Mouse (Mus musculus): ENCODE measurements at regions not wholly inside any gene's neighbourhood (a gene's known extent, or its start where the extent isn't known, plus 50 kb on each side); places are given as distances from the start of the nearest gene placed in this dataset.

GRCm38 (mm10) chr12:68775503-68775902 is 383.5 kb downstream of the Rps29 start:
- WGBS = 56% methylated on average over 2 of the region's 2 CpGs
- H3K4me3 ChIP-seq (ENCODE audit: insufficient read depth, low read depth, low read length) = no peak overlapping the region
- no peak for TF ChIP-seq POLR2A (IDR thresholded peaks at IDR 0.05; ENCODE audit: insufficient read depth, low read depth, low read length)
- TF ChIP-seq CTCF (IDR thresholded peaks at IDR 0.05; ENCODE audit: insufficient read depth, low read depth, low read length) = no peak
- no peak overlapping the region for H3K27ac ChIP-seq (ENCODE audit: insufficient read depth, low read depth, low read length)
- no peaks in the 10 kb centered on the region for H3K4me1 ChIP-seq (ENCODE audit: control insufficient read depth, insufficient read depth, low read length)

- no peak overlapping the region for H3K4me3 ChIP-seq (ENCODE audit: insufficient read depth, low read depth, low read length)
- H3K27ac ChIP-seq (ENCODE audit: insufficient read depth, low read depth, low read length) = no peak overlapping the region
- whole genome bisulfite sequencing = 80% methylated on average over 8 of the region's 8 CpGs
Measured at GRCm38 (mm10) chr12:68774800-68775199, 384.2 kb downstream of the Rps29 start.

DNA sequence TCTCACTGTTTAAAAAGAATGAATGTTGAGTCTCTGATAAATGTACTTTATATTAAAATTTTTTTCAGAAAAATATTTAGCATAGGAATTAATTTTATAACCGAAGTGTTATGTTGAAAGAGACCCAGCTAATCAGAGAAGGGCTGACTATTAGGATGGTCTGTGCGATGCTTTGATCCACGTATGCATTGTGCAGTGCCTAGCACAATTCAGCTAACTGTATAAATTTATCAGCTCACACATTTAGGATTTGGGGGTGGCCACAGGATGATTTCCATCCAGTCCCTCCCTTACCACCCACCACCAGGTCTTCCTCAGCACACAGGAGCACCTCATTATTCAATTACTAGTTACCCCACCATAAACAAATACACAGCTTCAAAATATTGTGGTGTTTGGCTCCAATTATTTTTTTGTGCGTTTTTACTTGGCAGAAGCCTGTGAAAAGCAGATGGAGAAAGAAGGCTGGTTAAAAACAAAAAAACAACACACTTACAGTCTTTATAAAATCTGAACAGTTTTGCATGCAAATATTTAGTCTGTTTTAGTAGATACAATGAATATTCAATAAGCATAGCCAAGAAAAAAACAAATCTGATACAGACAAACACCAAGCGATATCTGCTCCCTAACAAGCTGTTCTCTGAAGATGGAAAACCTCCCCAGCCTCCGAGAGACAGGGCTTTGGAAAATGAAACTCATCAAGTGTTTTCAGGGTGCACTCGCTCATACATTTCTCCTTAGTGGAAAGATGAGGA is 400.5 kb downstream of the Rps29 start:
- no peak overlapping the region for H3K27ac ChIP-seq (ENCODE audit: insufficient read depth, low read depth, low read length)

More at GRCm38 (mm10) chr12:68774800-68775199, 384.2 kb downstream of the Rps29 start:
- TF ChIP-seq CTCF (IDR thresholded peaks at IDR 0.05; ENCODE audit: insufficient read depth, low read depth, low read length) = no peak
- TF ChIP-seq POLR2A (IDR thresholded peaks at IDR 0.05; ENCODE audit: insufficient read depth, low read depth, low read length) = no peak
- no peaks in the 10 kb centered on the region for H3K4me1 ChIP-seq (ENCODE audit: control insufficient read depth, insufficient read depth, low read length)

DNA sequence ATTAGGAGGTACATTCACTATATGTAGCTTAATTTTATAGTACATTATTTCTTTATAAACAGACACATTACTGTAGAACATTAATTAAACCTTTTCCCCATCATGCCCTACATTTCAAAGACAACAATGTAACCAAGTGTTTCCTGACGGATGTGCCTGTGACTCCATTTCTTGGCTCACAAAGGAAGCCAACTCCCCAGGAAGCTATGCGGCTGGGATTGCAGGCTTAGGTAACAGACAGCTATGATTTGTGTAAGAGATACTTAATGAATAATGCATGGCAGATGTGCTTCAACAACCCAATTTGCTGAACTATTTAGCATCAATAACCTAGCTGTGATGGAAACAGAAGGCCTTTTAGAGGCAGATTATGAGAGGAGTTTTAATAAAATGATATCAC is 430.1 kb downstream of the Rps29 start:
- Histone ChIP-seq H3K27ac (ENCODE audit: insufficient read depth, low read depth, low read length) (no peak overlapping the region), H3K4me3 (ENCODE audit: insufficient read depth, low read depth, low read length) (no peak overlapping the region), H3K4me1 (ENCODE audit: control insufficient read depth, insufficient read depth, low read length) (no peaks in the 10 kb centered on the region)
- TF ChIP-seq POLR2A (IDR thresholded peaks at IDR 0.05; ENCODE audit: insufficient read depth, low read depth, low read length) = no peak
- no peak for TF ChIP-seq CTCF (IDR thresholded peaks at IDR 0.05; ENCODE audit: insufficient read depth, low read depth, low read length)
- WGBS = 46% methylated on average over 2 of the region's 2 CpGs

More for the DNA sequence above, 400.5 kb downstream of the Rps29 start:
- WGBS = 71% methylated on average over 7 of the region's 7 CpGs
- no peaks in the 10 kb centered on the region for H3K4me1 ChIP-seq (ENCODE audit: control insufficient read depth, insufficient read depth, low read length)
- TF ChIP-seq POLR2A (IDR thresholded peaks at IDR 0.05; ENCODE audit: insufficient read depth, low read depth, low read length) = no peak
- H3K4me3 ChIP-seq (ENCODE audit: insufficient read depth, low read depth, low read length) = no peak overlapping the region

- H3K4me3 ChIP-seq (ENCODE audit: insufficient read depth, low read depth, low read length) = no peak overlapping the region
- H3K4me1 ChIP-seq (ENCODE audit: control insufficient read depth, insufficient read depth, low read length) = no peaks in the 10 kb centered on the region
- H3K27ac ChIP-seq (ENCODE audit: insufficient read depth, low read depth, low read length) = no peak overlapping the region
- no peak for TF ChIP-seq POLR2A (IDR thresholded peaks at IDR 0.05; ENCODE audit: insufficient read depth, low read depth, low read length)
- TF ChIP-seq CTCF (IDR thresholded peaks at IDR 0.05; ENCODE audit: insufficient read depth, low read depth, low read length) = no peak
Measured at GRCm38 (mm10) chr12:68718946-68719345, 440.0 kb downstream of the Rps29 start.

DNA sequence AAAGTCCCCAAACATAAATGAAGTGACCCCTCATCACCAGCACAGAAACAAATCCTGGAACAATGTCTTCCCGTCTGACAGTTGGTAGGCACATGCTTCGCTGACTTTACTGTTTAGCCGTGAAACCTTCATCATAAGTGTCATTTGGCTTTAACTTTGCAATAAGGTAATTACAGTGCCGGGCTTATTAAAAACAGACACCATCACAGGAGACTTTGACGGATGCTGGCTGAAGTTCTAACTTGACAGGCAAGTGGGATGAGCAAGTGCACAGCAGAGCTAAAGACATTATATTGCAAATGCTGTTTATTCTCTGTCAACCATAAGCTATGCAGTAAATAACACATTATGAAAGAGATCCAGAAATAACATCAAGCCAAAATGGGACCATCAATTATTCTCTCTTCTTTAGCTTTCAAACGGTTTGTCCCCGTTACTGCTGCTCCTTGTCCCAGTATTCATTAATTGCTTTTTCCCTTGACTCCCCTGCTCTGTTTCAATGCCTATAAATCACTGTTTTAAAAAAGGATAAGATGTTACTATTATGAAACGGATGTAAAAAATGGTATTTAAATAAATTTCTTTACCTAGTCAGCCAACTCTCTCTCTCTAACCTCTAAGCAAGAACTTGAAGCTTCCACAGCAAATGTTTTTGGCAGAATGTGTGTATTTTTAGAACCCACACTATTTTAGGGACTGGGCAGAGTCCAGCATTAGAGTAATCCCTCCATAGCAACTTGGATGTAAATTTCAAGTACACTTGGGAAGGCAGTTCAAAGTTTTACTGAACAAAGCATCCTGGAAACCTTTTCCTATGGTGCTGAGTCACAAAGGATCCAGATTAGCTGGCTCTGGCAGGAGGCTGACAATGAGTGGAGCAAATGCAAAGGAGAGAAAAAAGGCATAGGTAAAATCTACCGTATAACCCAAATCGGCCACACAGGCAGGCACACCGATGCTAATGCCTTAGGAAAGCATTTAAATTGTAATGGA is 464.4 kb downstream of the Rps29 start:
- H3K4me1 ChIP-seq (ENCODE audit: control insufficient read depth, insufficient read depth, low read length) = no peaks in the 10 kb centered on the region
- WGBS = 41% methylated on average over 11 of the region's 11 CpGs
- H3K4me3 ChIP-seq (ENCODE audit: insufficient read depth, low read depth, low read length) = no peak overlapping the region
- no peak overlapping the region for H3K27ac ChIP-seq (ENCODE audit: insufficient read depth, low read depth, low read length)
- TF ChIP-seq POLR2A (IDR thresholded peaks at IDR 0.05; ENCODE audit: insufficient read depth, low read depth, low read length) (no peak), CTCF (IDR thresholded peaks at IDR 0.05; ENCODE audit: insufficient read depth, low read depth, low read length) (no peak)

- Histone ChIP-seq H3K27ac (ENCODE audit: insufficient read depth, low read depth, low read length) (no peak overlapping the region), H3K4me1 (ENCODE audit: control insufficient read depth, insufficient read depth, low read length) (no peaks in the 10 kb centered on the region), H3K4me3 (ENCODE audit: insufficient read depth, low read depth, low read length) (no peak overlapping the region)
- 91% methylated on average over 3 of the region's 3 CpGs for WGBS
- TF ChIP-seq CTCF (IDR thresholded peaks at IDR 0.05; ENCODE audit: insufficient read depth, low read depth, low read length) (no peak), POLR2A (IDR thresholded peaks at IDR 0.05; ENCODE audit: insufficient read depth, low read depth, low read length) (no peak)
Measured at GRCm38 (mm10) chr12:68688262-68688661, 470.7 kb downstream of the Rps29 start.

GRCm38 (mm10) chr12:68683897-68684296 is 475.1 kb downstream of the Rps29 start:
- 25% methylated on average over 1 of the region's 1 CpGs for whole genome bisulfite sequencing
- no peaks in the 10 kb centered on the region for H3K4me1 ChIP-seq (ENCODE audit: control insufficient read depth, insufficient read depth, low read length)
- TF ChIP-seq CTCF (IDR thresholded peaks at IDR 0.05; ENCODE audit: insufficient read depth, low read depth, low read length) (no peak), POLR2A (IDR thresholded peaks at IDR 0.05; ENCODE audit: insufficient read depth, low read depth, low read length) (no peak)
- no peak overlapping the region for H3K27ac ChIP-seq (ENCODE audit: insufficient read depth, low read depth, low read length)
- H3K4me3 ChIP-seq (ENCODE audit: insufficient read depth, low read depth, low read length) = no peak overlapping the region

DNA sequence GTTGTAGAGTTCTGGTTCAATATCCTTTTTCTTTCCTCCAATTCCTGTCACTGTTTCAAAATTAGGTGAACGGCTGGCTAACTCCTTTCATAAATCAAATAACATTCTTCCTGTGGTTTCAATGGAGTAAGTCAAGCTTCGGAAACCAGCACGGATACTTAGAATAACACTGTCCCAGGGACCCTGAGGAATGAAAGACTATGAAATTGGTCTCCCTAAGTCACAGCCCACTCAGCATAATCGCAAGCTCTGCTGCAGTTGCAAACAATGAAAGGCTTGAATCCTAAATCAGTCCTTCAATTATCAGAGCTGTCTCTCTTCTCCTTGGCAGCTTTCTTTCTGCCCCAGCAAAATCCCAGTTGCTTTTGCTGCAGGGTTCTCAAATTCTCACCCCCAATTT is 475.8 kb downstream of the Rps29 start:
- WGBS = 29% methylated on average over 4 of the region's 4 CpGs
- no peak overlapping the region for H3K4me3 ChIP-seq (ENCODE audit: insufficient read depth, low read depth, low read length)
- H3K4me1 ChIP-seq (ENCODE audit: control insufficient read depth, insufficient read depth, low read length) = no peaks in the 10 kb centered on the region
- no peak for TF ChIP-seq CTCF (IDR thresholded peaks at IDR 0.05; ENCODE audit: insufficient read depth, low read depth, low read length)
- TF ChIP-seq POLR2A (IDR thresholded peaks at IDR 0.05; ENCODE audit: insufficient read depth, low read depth, low read length) = no peak
- H3K27ac ChIP-seq (ENCODE audit: insufficient read depth, low read depth, low read length) = no peak overlapping the region
